Mouse (Mus musculus) heart, adult 2 months (tissue): ENCODE data around the gene Nos1ap.

Experiments used
- CTCF ChIP-seq: fragments of 200-600 bp; IDR thresholded peaks from 2 replicates; pipeline ENCODE4 v1.8.1; 2022; ENCODE audit warnings: antibody characterized with exemption, mild to moderate bottlenecking, moderate library complexity
- EP300 ChIP-seq: fragments of 200-500 bp; IDR thresholded peaks from 2 replicates; pipeline ENCODE4 v1.6.1; 2011; ENCODE audit warnings: low read depth, low read length, control low read depth; ENCODE audit not compliant: insufficient read depth
- POLR2A ChIP-seq: fragments of 200-500 bp; IDR thresholded peaks from 2 replicates; pipeline ENCODE4 v1.6.1; 2011; ENCODE audit warnings: mild to moderate bottlenecking, low read depth, low read length, control low read depth; ENCODE audit not compliant: insufficient read depth

- no peak for TF ChIP-seq POLR2A
- TF ChIP-seq CTCF, result no peak
- TF ChIP-seq EP300, result no peak
Measured at GRCm38 (mm10) chr1:170395101-170395500, 194.6 kb downstream of the Nos1ap start.
